Mouse (Mus musculus) retina, postnatal 1 day (tissue): ENCODE data around the gene Pth1r.

Source experiments
- DNase-seq: peaks from one replicate; pipeline ENCODE4 v3.0.0-alpha.2; 2012

The Pth1r gene

GRCm38 (mm10) chr9:110746961-110747360 lies at the start of gene Pth1r:
Gene Pth1r, minus strand, starts transcription at chr9:110747145.
- DNase-seq: no peak

- no peak for DNase-seq
Measured at GRCm38 (mm10) chr9:110790462-110790861, 43.5 kb upstream of the Pth1r start.

- no peak for DNase-seq
Measured at GRCm38 (mm10) chr9:110788169-110788568, 41.2 kb upstream of the Pth1r start.

- DNase-seq: no peak
Measured at GRCm38 (mm10) chr9:110783611-110784010, 36.7 kb upstream of the Pth1r start.

- peak; percentile 91 for DNase-seq
Measured at GRCm38 (mm10) chr9:110781731-110782130, 34.8 kb upstream of the Pth1r start.

GRCm38 (mm10) chr9:110781256-110781721 lies 34.3 kb upstream of the Pth1r start:
- peak; percentile 95 for DNase-seq

GRCm38 (mm10) chr9:110779242-110779913 lies 32.4 kb upstream of the Pth1r start:
- DNase-seq: peak; percentile 41

GRCm38 (mm10) chr9:110778559-110778958 lies 31.6 kb upstream of the Pth1r start:
- DNase-seq: no peak

GRCm38 (mm10) chr9:110778100-110778499 lies 31.2 kb upstream of the Pth1r start:
- no peak for DNase-seq

- DNase-seq: no peak
Measured at GRCm38 (mm10) chr9:110775269-110776022, 28.5 kb upstream of the Pth1r start.

GRCm38 (mm10) chr9:110774403-110775268 lies 27.7 kb upstream of the Pth1r start:
- DNase-seq: no peak

GRCm38 (mm10) chr9:110772336-110772735 lies 25.4 kb upstream of the Pth1r start:
- DNase-seq: no peak

- DNase-seq: no peak
Measured at GRCm38 (mm10) chr9:110763405-110763804, 16.5 kb upstream of the Pth1r start.

GRCm38 (mm10) chr9:110762763-110763162 lies 15.8 kb upstream of the Pth1r start:
- DNase-seq: no peak

- DNase-seq: no peak
Measured at GRCm38 (mm10) chr9:110760886-110761285, 13.9 kb upstream of the Pth1r start.

GRCm38 (mm10) chr9:110759265-110759664 lies 12.3 kb upstream of the Pth1r start:
- peak; percentile 52 for DNase-seq

GRCm38 (mm10) chr9:110758605-110759004 lies 11.7 kb upstream of the Pth1r start:
- DNase-seq: no peak

GRCm38 (mm10) chr9:110757816-110758215 lies 10.9 kb upstream of the Pth1r start:
- no peak for DNase-seq

GRCm38 (mm10) chr9:110753773-110754172 lies 6.8 kb upstream of the Pth1r start:
- DNase-seq: no peak

- no peak for DNase-seq
Measured at GRCm38 (mm10) chr9:110752917-110753435, 6.0 kb upstream of the Pth1r start.

- no peak for DNase-seq
Measured at GRCm38 (mm10) chr9:110751412-110751811, 4.5 kb upstream of the Pth1r start.

- no peak for DNase-seq
Measured at GRCm38 (mm10) chr9:110750404-110751187, 3.7 kb upstream of the Pth1r start.
